Mouse (Mus musculus) CH12.LX (cell line): ENCODE data around the gene Tanc2. TPM values are rescaled to one million over a fixed set of nuclear protein-coding genes. Genes with fewer than 3 reads are reported as not detected.

Experiments used
- DNase-seq: peaks from one replicate; pipeline ENCODE4 v3.0.0-alpha.2; 2013; ENCODE audit errors: extremely low read depth
- H3K27ac ChIP-seq: 2 replicates; pipeline ENCODE4 v1.5.1; 2012; ENCODE audit warnings: low read depth, mild to moderate bottlenecking, control low read depth, moderate library complexity; ENCODE audit not compliant: insufficient read depth
- H3K27me3 ChIP-seq: replicated peaks from 2 replicates; pipeline ENCODE3; 2012; ENCODE audit warnings: inconsistent platforms
- H3K36me3 ChIP-seq, 2 experiments: replicated peaks in 1 of 2; 2 replicates each; pipeline versions ENCODE3 to v1.6.1; 2012; ENCODE audit warnings: inconsistent platforms in 1 of 2, low read length in 1 of 2, mild to moderate bottlenecking in 1 of 2, mixed read lengths in 1 of 2, moderate library complexity in 1 of 2; ENCODE audit not compliant: control insufficient read depth in 1 of 2, insufficient read depth in 1 of 2
- H3K4me1 ChIP-seq, 2 experiments: 2 replicates each; pipeline ENCODE4 v1.6.1; 2012; ENCODE audit warnings: inconsistent platforms in 1 of 2, moderate library complexity in 1 of 2; ENCODE audit not compliant: insufficient read depth in 2 of 2, control insufficient read depth in 1 of 2
- H3K4me2 ChIP-seq: 2 replicates; pipeline ENCODE4 v1.6.1; 2012; ENCODE audit warnings: low read depth, mild to moderate bottlenecking, control low read depth; ENCODE audit not compliant: poor library complexity, insufficient read depth, severe bottlenecking
- H3K4me3 ChIP-seq, 3 experiments: fragments of 150-350 bp in 1 of 3; sonication (generic) in 1 of 3; replicated peaks in 1 of 3; 2 replicates each; pipeline versions ENCODE3 to v1.5.1; 2011 to 2012; ENCODE audit warnings: low read depth in 2 of 3, low read length in 2 of 3, mild to moderate bottlenecking in 2 of 3, moderate library complexity in 2 of 3, control low read depth in 1 of 3, improper control_type of control experiment in 1 of 3, inconsistent platforms in 1 of 3, mixed read lengths in 1 of 3; ENCODE audit not compliant: poor library complexity in 1 of 3
- H3K79me2 ChIP-seq: replicated peaks from 2 replicates; pipeline ENCODE4 v1.6.1; 2012; ENCODE audit warnings: mild to moderate bottlenecking, moderate library complexity; ENCODE audit not compliant: control insufficient read depth, poor library complexity, insufficient read depth, severe bottlenecking; ENCODE audit errors: extremely low read depth
- H3K9ac ChIP-seq: 2 replicates; pipeline ENCODE4 v1.6.1; 2012; ENCODE audit warnings: low read depth, mild to moderate bottlenecking, control low read depth, moderate library complexity; ENCODE audit not compliant: insufficient read depth
- H3K9me3 ChIP-seq: replicated peaks from 2 replicates; pipeline ENCODE3; 2012; ENCODE audit warnings: low read length, inconsistent platforms, mixed read lengths
- BHLHE40 ChIP-seq: IDR thresholded peaks from 2 replicates; pipeline ENCODE4 v1.6.1; 2011; ENCODE audit warnings: mild to moderate bottlenecking, low read depth, low read length, improper control_type of control experiment
- CHD1 ChIP-seq: IDR thresholded peaks from 2 replicates; pipeline ENCODE4 v1.6.1; 2012; ENCODE audit warnings: low read depth, low read length, improper control_type of control experiment, inconsistent platforms
- CHD2 ChIP-seq: IDR thresholded peaks from 2 replicates; pipeline ENCODE4 v1.6.1; 2011; ENCODE audit warnings: low read length, improper control_type of control experiment
- ELF1 ChIP-seq: IDR thresholded peaks from 2 replicates; pipeline ENCODE4 v1.6.1; 2014; ENCODE audit warnings: low read depth, mild to moderate bottlenecking, inconsistent platforms, low read length, improper control_type of control experiment
- EP300 ChIP-seq: IDR thresholded peaks from 2 replicates; pipeline ENCODE4 v1.6.1; 2011; ENCODE audit warnings: low read length, improper control_type of control experiment
- JUND ChIP-seq: conservative IDR thresholded peaks from 2 replicates; pipeline ENCODE4 v1.6.1; 2011; ENCODE audit warnings: low read depth, low read length, improper control_type of control experiment
- KAT2A ChIP-seq: IDR thresholded peaks from 2 replicates; pipeline ENCODE4 v1.6.1; 2012; ENCODE audit warnings: low read length, improper control_type of control experiment, inconsistent platforms; ENCODE audit not compliant: insufficient replicate concordance
- MAFK ChIP-seq: IDR thresholded peaks from 2 replicates; pipeline ENCODE4 v1.6.1; 2011; ENCODE audit warnings: low read length, improper control_type of control experiment; ENCODE audit not compliant: insufficient replicate concordance
- MAZ ChIP-seq: IDR thresholded peaks from 2 replicates; pipeline ENCODE4 v1.6.1; 2012; ENCODE audit warnings: low read depth, mild to moderate bottlenecking, inconsistent platforms, low read length, improper control_type of control experiment, moderate library complexity
- MXI1 ChIP-seq: IDR thresholded peaks from 2 replicates; pipeline ENCODE4 v1.6.1; 2011; ENCODE audit warnings: mild to moderate bottlenecking, low read depth, low read length, improper control_type of control experiment
- NELFE ChIP-seq: IDR thresholded peaks from 2 replicates; pipeline ENCODE4 v1.6.1; 2011; ENCODE audit warnings: low read depth, low read length, improper control_type of control experiment
- NRF1 ChIP-seq: IDR thresholded peaks from 2 replicates; pipeline ENCODE4 v1.6.1; 2014; ENCODE audit warnings: low read depth, mild to moderate bottlenecking, inconsistent platforms, low read length, improper control_type of control experiment, moderate library complexity
- PAX5 ChIP-seq: IDR thresholded peaks from 2 replicates; pipeline ENCODE4 v1.6.1; 2012; ENCODE audit warnings: low read length, inconsistent platforms, mixed read lengths
- SIN3A ChIP-seq: IDR thresholded peaks from 2 replicates; pipeline ENCODE4 v1.6.1; 2012; ENCODE audit warnings: low read length, improper control_type of control experiment, inconsistent platforms
- TBP ChIP-seq: conservative IDR thresholded peaks from 2 replicates; pipeline ENCODE4 v1.6.1; 2011; ENCODE audit warnings: low read depth, low read length, improper control_type of control experiment
- TCF12 ChIP-seq: IDR thresholded peaks from 2 replicates; pipeline ENCODE4 v1.6.1; 2014; ENCODE audit warnings: low read depth, mild to moderate bottlenecking, inconsistent platforms, low read length, improper control_type of control experiment
- UBTF ChIP-seq: IDR thresholded peaks from 2 replicates; pipeline ENCODE4 v1.6.1; 2012; ENCODE audit warnings: low read depth, mild to moderate bottlenecking, inconsistent platforms, low read length, improper control_type of control experiment, moderate library complexity
- USF1 ChIP-seq: IDR thresholded peaks from 2 replicates; pipeline ENCODE4 v1.6.1; 2014; ENCODE audit warnings: low read depth, mild to moderate bottlenecking, inconsistent platforms, low read length, improper control_type of control experiment
- ZC3H11A ChIP-seq: IDR thresholded peaks from 2 replicates; pipeline ENCODE4 v1.6.1; 2012; ENCODE audit warnings: low read depth, mild to moderate bottlenecking, inconsistent platforms, low read length, improper control_type of control experiment
- ZKSCAN1 ChIP-seq: IDR thresholded peaks from 2 replicates; pipeline ENCODE4 v1.6.1; 2012; ENCODE audit warnings: low read depth, inconsistent platforms, low read length, improper control_type of control experiment, borderline replicate concordance
- ZMIZ1 ChIP-seq: IDR thresholded peaks from 2 replicates; pipeline ENCODE4 v1.6.1; 2012; ENCODE audit warnings: low read depth, mild to moderate bottlenecking, inconsistent platforms, low read length, improper control_type of control experiment
- dilution Hi-C: fragments of 300-500 bp; cut with MboI; formaldehyde crosslinking; loops from 2 replicates; pipeline ENCODE4 v1.14.3; 2020; ENCODE audit warnings: low sequenced_read_pairs; ENCODE audit not compliant: extremely low pct_unique_long_range_greater_than_20kb, extremely low pct_ligation_motif_present
- in situ Hi-C: fragments of 300-500 bp; cut with MboI; formaldehyde crosslinking; loops from 3 replicates; pipeline ENCODE4 v1.14.3; 2019; ENCODE audit warnings: low sequenced_read_pairs, low pct_ligation_motif_present, low pct_unique_long_range_greater_than_20kb, mixed read lengths
- polyA plus RNA-seq: library from polyadenylated mRNA; unstranded; fragments of >175 nt; gene quantifications from 2 replicates; pipeline ENCODE4 v1.2.1, GENCODE M21; 2012; ENCODE audit warnings: low read depth; ENCODE audit not compliant: insufficient read length
- total RNA-seq, 2 experiments: library from RNA; depleted of rRNA; stranded (reverse); fragments of 300-350 nt in 1 of 2; fragments of >200 nt in 1 of 2; gene quantifications; 2 replicates each; pipeline ENCODE4 v1.2.3; 2012 to 2014

Gene Tanc2
- total and polyA plus RNA-seq, 3 experiments, result 2.6 to 10.4 (median 3.2) TPM

DNA sequence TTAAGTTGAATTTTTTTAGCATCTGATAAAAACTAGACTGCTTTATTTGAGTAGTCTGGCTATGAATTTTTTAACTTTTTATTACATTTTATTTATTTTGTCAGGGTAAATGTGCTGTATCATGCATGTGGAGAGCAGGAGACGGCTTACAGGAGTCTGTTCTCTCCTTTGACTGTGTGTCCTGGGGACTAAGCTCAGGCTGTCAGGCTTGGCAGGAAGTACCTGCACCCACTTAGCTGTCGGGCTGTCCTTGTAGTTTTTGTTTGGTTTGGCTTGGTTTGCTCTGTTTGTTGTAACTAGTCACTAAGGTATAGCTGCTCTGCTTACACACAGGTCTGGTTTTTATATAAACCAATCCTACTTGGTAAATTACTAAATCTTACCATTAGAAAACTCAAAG, 234.0 kb downstream of the Tanc2 start:
- H3K9me3 ChIP-seq, result no peaks in the 10 kb centered on the region
- no peak overlapping the region for H3K27ac ChIP-seq
- DNase-seq, result no peak
- no peak overlapping the region for H3K4me2 ChIP-seq
- H3K27me3 ChIP-seq, result no peaks in the 10 kb centered on the region
- dilution Hi-C loops (no loop called here), in situ Hi-C loops (no loop called here)
- H3K9ac ChIP-seq, result no peak overlapping the region
- no peak overlapping the region for H3K4me3 ChIP-seq
- H3K4me1 ChIP-seq, result no peaks in the 10 kb centered on the region
- no peaks in the 10 kb centered on the region for H3K36me3 ChIP-seq
- no peak for TF ChIP-seq ZKSCAN1
- TF ChIP-seq USF1, result no peak
- no peak for TF ChIP-seq JUND
- no peak for TF ChIP-seq PAX5
- no peak for TF ChIP-seq ELF1
- TF ChIP-seq EP300, result no peak
- TF ChIP-seq UBTF, result no peak
- no peak for TF ChIP-seq BHLHE40
- H3K79me2 ChIP-seq, result no peaks in the 10 kb centered on the region

DNA sequence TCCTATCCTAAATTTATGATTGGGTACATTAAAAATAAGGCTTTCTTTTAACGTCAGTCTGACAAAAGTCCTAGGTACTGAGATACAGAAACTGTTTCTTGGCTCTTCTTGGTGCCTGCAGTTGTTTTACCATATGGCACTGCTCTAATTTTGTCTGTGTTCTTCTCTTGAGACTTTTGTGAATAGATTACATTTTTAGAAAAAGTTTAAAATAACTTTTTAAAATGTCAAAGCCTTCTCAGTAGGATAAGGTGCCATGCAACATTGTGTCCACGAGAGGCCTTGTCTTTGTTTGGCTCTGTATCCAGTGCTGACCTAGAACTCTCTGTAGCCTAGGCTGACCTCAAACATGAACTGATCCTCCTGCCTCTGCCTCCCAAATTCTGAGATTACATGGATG, 238.4 kb downstream of the Tanc2 start:
- DNase-seq, result no peak
- no peaks in the 10 kb centered on the region for H3K9me3 ChIP-seq
- H3K4me1 ChIP-seq, result no peaks in the 10 kb centered on the region
- no peak overlapping the region for H3K4me3 ChIP-seq
- no peaks in the 10 kb centered on the region for H3K36me3 ChIP-seq
- H3K4me2 ChIP-seq, result no peak overlapping the region
- no peak for TF ChIP-seq ZC3H11A
- no peak for TF ChIP-seq NELFE
- no peak for TF ChIP-seq CHD1
- TF ChIP-seq MAFK, result no peak
- TF ChIP-seq ZKSCAN1, result no peak
- no peak for TF ChIP-seq MAZ
- TF ChIP-seq UBTF, result no peak
- TF ChIP-seq TBP, result no peak
- no peak for TF ChIP-seq PAX5
- in situ Hi-C loops, result no loop called here
- H3K79me2 ChIP-seq, result no peaks in the 10 kb centered on the region
- no peaks in the 10 kb centered on the region for H3K27me3 ChIP-seq
- H3K9ac ChIP-seq, result no peak overlapping the region
- dilution Hi-C loops, result no loop called here
- no peak overlapping the region for H3K27ac ChIP-seq

DNA sequence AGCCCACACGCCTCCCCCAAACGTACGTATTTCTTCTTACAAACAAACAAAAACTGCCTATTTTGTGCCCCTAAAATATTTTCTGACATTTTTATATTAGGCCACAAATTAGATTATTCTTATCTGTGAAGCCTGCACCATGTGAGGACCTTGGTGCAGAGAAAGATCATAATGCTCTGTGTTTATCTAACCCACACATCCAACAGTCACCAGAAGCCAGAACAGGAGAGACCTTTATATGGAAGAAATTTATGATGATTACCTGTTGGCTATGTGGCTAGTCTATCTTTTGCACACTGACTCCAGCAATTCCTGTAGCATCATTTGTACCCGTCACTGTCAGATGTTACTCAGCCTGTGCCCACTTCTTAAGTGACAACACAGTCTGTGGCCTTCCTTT, 245.4 kb downstream of the Tanc2 start:
- TF ChIP-seq PAX5, result no peak
- TF ChIP-seq ZKSCAN1, result no peak
- no peak for TF ChIP-seq TBP
- no peak for TF ChIP-seq SIN3A
- no peak for TF ChIP-seq TCF12
- TF ChIP-seq EP300, result no peak
- no peak for TF ChIP-seq CHD2
- TF ChIP-seq ZMIZ1, result no peak
- TF ChIP-seq NRF1, result no peak
- TF ChIP-seq KAT2A, result no peak
- TF ChIP-seq MXI1, result no peak
- no peak overlapping the region for H3K27ac ChIP-seq
- H3K4me2 ChIP-seq, result no peak overlapping the region
- no peaks in the 10 kb centered on the region for H3K4me1 ChIP-seq
- H3K9ac ChIP-seq, result no peak overlapping the region
- H3K79me2 ChIP-seq, result no peaks in the 10 kb centered on the region
- H3K27me3 ChIP-seq, result no peaks in the 10 kb centered on the region
- no peaks in the 10 kb centered on the region for H3K9me3 ChIP-seq
- dilution Hi-C loops (no loop called here), in situ Hi-C loops (no loop called here)
- H3K36me3 ChIP-seq, result peaks cover 0 to 11% of the 10 kb centered on the region in 2 experiments
- DNase-seq, result no peak
- H3K4me3 ChIP-seq, result no peak overlapping the region
